Comparison of ENCODE assay signal across 27 mouse cellular contexts in the genomic region with DNA sequence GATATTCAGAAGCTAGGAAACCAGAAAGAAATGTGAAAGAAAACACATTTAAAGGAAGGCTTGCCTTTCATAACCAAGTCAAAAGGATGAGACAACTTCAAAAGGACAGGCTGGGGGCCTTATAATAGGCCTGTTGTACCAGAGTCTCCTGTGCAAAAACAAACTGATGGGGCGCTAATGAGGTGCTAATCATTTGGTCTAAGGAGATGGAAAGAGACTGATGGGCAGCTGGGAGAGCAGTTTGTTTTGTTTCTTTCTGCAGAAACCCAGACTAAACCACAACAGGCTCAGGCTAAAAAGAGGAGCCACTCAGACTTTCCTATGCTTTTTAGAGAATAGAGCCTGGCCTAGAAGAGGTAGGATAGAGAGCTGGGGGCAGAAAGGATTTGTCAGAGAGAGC.
A peak's percentile ranks its signal among the peaks of the same experiment; 100 is the strongest.
DNase-seq lines count a peak whose midpoint lies in the region; ATAC-seq and TF ChIP-seq lines count a peak whose summit lies in the region.
"Had no signal": no experiment of that assay in that cellular context is flagged by ENCODE, and none has a peak within 500 bp of the region (broad histone marks: within the 10 kb centered on the region; RNA-seq: fewer than 3 reads in every experiment).

No protein-coding gene starts in this region.

- no peak for DNase-seq in forebrain, embryonic 10.5 days (ENCODE audit: extremely low spot score, low spot score)
- DNase-seq in lung, embryonic 14.5 days = peak; percentile 41
- DNase-seq in lung, adult 18-20 months = no peak
- DNase-seq in Muller cell, postnatal 12 days (ENCODE audit: inconsistent ontology term) = peak; percentile 33
- DNase-seq in heart, postnatal 36 days = no peak
- DNase-seq: adrenal gland, adult 2 months; adrenal gland, postnatal 36 days; cerebellum, adult 8-10 months; cerebellum, postnatal 25 days; gastrocnemius, postnatal 10 days; heart, postnatal 14 days; kidney, adult 9 months; kidney, postnatal 10 days; layer of hippocampus, adult 9-11 months; liver; midbrain, embryonic 14.5 days; right cerebral cortex, adult 18-20 months; spleen, adult 18-20 months; thymus, postnatal 14 days had no signal

- peak overlapping the region; percentile 61; the same call in 1 of the 2 replicates for H3K27ac ChIP-seq in forebrain, embryonic 12.5 days
- H3K27ac ChIP-seq in forebrain, embryonic 10.5 days = no peak overlapping the region
- H3K27ac ChIP-seq in lung, embryonic 14.5 days (ENCODE audit: low read depth) = no peak overlapping the region
- no peak overlapping the region for H3K27ac ChIP-seq in forebrain, embryonic 16.5 days (ENCODE audit: low read length)
- H3K27ac ChIP-seq: embryonic facial prominence, embryonic 13.5 days; heart, embryonic 13.5 days; liver, embryonic 14.5 days; neural tube, embryonic 15.5 days had no signal

- TF ChIP-seq CTCF in lung, embryonic 14.5 days (IDR thresholded peaks at IDR 0.05; ENCODE audit: low read depth) = no peak

- ATAC-seq in forebrain, embryonic 12.5 days (ENCODE audit: low FRiP score) = peak; percentile 41; the same call in 1 of the 2 replicates
- ATAC-seq in lung, embryonic 14.5 days (ENCODE audit: insufficient read depth) = no peak
- ATAC-seq in forebrain, embryonic 16.5 days = peak; percentile 57
- ATAC-seq: activated CD4-positive, CD25-positive, alpha-beta regulatory T cell, adult 4 months; intestine, embryonic 16.5 days had no signal

- no peak overlapping the region for H3K4me2 ChIP-seq in forebrain, embryonic 12.5 days
- H3K4me2 ChIP-seq in lung, embryonic 14.5 days = no peak overlapping the region
- H3K4me2 ChIP-seq in forebrain, embryonic 16.5 days (ENCODE audit: low read length) = no peak overlapping the region
- H3K4me2 ChIP-seq: embryonic facial prominence, embryonic 13.5 days; heart, embryonic 13.5 days; neural tube, embryonic 15.5 days had no signal

- H3K4me3 ChIP-seq in forebrain, embryonic 12.5 days (replicated peaks) = no peak overlapping the region
- no peak overlapping the region for H3K4me3 ChIP-seq in forebrain, embryonic 10.5 days
- no peak overlapping the region for H3K4me3 ChIP-seq in lung, embryonic 14.5 days (ENCODE audit: low read depth, low read length)
- H3K4me3 ChIP-seq in forebrain, embryonic 16.5 days (replicated peaks; ENCODE audit: low read length) = no peak overlapping the region
- H3K4me3 ChIP-seq: embryonic facial prominence, embryonic 13.5 days; heart, embryonic 13.5 days; neural tube, embryonic 15.5 days had no signal

- H3K4me1 ChIP-seq in forebrain, embryonic 12.5 days = peaks cover 5% of the 10 kb centered on the region; the same call in 1 of the 2 replicates
- peaks cover 5% of the 10 kb centered on the region; the same call in 1 of the 2 replicates for H3K4me1 ChIP-seq in forebrain, embryonic 10.5 days
- no peaks in the 10 kb centered on the region for H3K4me1 ChIP-seq in lung, embryonic 14.5 days (ENCODE audit: insufficient read depth)
- H3K4me1 ChIP-seq in forebrain, embryonic 16.5 days (replicated peaks; ENCODE audit: control insufficient read depth, insufficient read depth, low read length) = no peaks in the 10 kb centered on the region; the same call in 1 of the 2 replicates
- H3K4me1 ChIP-seq: embryonic facial prominence, embryonic 13.5 days; heart, embryonic 13.5 days; neural tube, embryonic 15.5 days had no signal

- intact Hi-C loops in heart, postnatal 36 days (cut with DNase I) = no loop called here

- no peak overlapping the region for H3K9ac ChIP-seq in forebrain, embryonic 12.5 days
- no peak overlapping the region for H3K9ac ChIP-seq in lung, embryonic 14.5 days
- H3K9ac ChIP-seq in forebrain, embryonic 16.5 days (replicated peaks; ENCODE audit: low read depth, low read length) = no peak overlapping the region
- H3K9ac ChIP-seq: embryonic facial prominence, embryonic 13.5 days; heart, embryonic 13.5 days; liver, embryonic 14.5 days; neural tube, embryonic 15.5 days had no signal

- no peaks in the 10 kb centered on the region for H3K9me3 ChIP-seq in forebrain, embryonic 12.5 days
- H3K9me3 ChIP-seq in forebrain, embryonic 10.5 days = no peaks in the 10 kb centered on the region
- H3K9me3 ChIP-seq in lung, embryonic 14.5 days (ENCODE audit: low read depth, low read length) = no peaks in the 10 kb centered on the region
- no peaks in the 10 kb centered on the region for H3K9me3 ChIP-seq in forebrain, embryonic 16.5 days (ENCODE audit: control insufficient read depth, low read length)
- H3K9me3 ChIP-seq: embryonic facial prominence, embryonic 13.5 days; heart, embryonic 13.5 days; neural tube, embryonic 15.5 days had no signal

- 18% methylated on average over 1 of the region's 1 CpGs for WGBS in forebrain, embryonic 12.5 days
- 31% methylated on average over 1 of the region's 1 CpGs for WGBS in forebrain, embryonic 10.5 days
- WGBS in lung, embryonic 14.5 days = 14% methylated on average over 1 of the region's 1 CpGs
- 20% methylated on average over 1 of the region's 1 CpGs for WGBS in forebrain, embryonic 16.5 days

- no peaks in the 10 kb centered on the region for H3K27me3 ChIP-seq in forebrain, embryonic 12.5 days
- no peaks in the 10 kb centered on the region for H3K27me3 ChIP-seq in forebrain, embryonic 10.5 days (ENCODE audit: poor library complexity, severe bottlenecking)
- no peaks in the 10 kb centered on the region for H3K27me3 ChIP-seq in lung, embryonic 14.5 days (ENCODE audit: insufficient read depth, low read length)
- H3K27me3 ChIP-seq in forebrain, embryonic 16.5 days (replicated peaks; ENCODE audit: control insufficient read depth, insufficient read depth, low read length) = no peaks in the 10 kb centered on the region
- H3K27me3 ChIP-seq: embryonic facial prominence, embryonic 13.5 days; heart, embryonic 13.5 days; neural tube, embryonic 15.5 days had no signal

- no peaks in the 10 kb centered on the region for H3K36me3 ChIP-seq in forebrain, embryonic 12.5 days (replicated peaks)
- H3K36me3 ChIP-seq in forebrain, embryonic 10.5 days (replicated peaks) = no peaks in the 10 kb centered on the region
- no peaks in the 10 kb centered on the region for H3K36me3 ChIP-seq in lung, embryonic 14.5 days (ENCODE audit: insufficient read depth)
- H3K36me3 ChIP-seq in forebrain, embryonic 16.5 days (ENCODE audit: control insufficient read depth, insufficient read depth) = peaks cover 2% of the 10 kb centered on the region; the same call in 1 of the 2 replicates
- H3K36me3 ChIP-seq: embryonic facial prominence, embryonic 13.5 days; heart, embryonic 13.5 days; neural tube, embryonic 15.5 days had no signal

Comparison
In these comparisons a context has a peak if more than half of its experiments do, and no peak if none do; other contexts are left out.
1. DNase-seq: peak in lung, embryonic 14.5 days (single experiment) and Muller cell, postnatal 12 days (single experiment); none in forebrain, embryonic 10.5 days (single experiment), lung, adult 18-20 months (0 of 2) and heart, postnatal 36 days (0 of 2).